Mouse (Mus musculus): Measurements from ENCODE around the gene Pikfyve. TPM values are rescaled to one million over a fixed set of nuclear protein-coding genes. Genes with fewer than 3 reads are reported as not detected.
"Not testable (repeated sequence)": the region's sequence is repeated elsewhere in the genome, so short reads cannot be mapped to it uniquely, and the experiment has no call there.

The Pikfyve gene
- total RNA-seq, 2 experiments from 2014 or later = 6.4 TPM

DNA sequence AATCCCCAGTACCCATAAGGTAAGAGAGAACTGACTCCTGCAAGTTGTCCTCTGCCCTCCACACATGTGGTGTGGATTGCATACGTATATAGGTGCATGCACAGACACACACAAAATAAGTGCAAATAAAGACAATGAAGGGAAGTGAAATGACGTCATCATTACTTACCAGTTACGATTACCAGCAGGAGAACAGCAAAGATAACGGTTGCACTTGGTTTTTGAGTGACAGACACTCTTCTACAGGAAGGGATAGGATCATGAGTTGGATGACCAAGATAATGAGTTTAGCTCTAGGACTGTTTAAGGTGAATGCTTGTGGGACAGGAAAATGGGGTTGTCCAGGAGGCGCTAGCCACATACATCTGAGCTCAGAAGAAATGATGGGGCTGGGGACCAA lies 5.0 kb upstream of the Pikfyve start:
- DNase-seq = no peak
- intact Hi-C loops (cut with DNase I) = no loop called here

GRCm38 (mm10) chr1:65183994-65184393 lies 2.5 kb upstream of the Pikfyve start:
- intact Hi-C loops (cut with DNase I) = no loop called here

GRCm38 (mm10) chr1:65185011-65185410 lies 1.5 kb upstream of the Pikfyve start:
- intact Hi-C loops (cut with DNase I) = no loop called here

More at GRCm38 (mm10) chr1:65183994-65184393, 2.5 kb upstream of the Pikfyve start:
- DNase-seq = no peak

GRCm38 (mm10) chr1:65185524-65186205 lies 818 bp upstream of the Pikfyve start:
- intact Hi-C loops (cut with DNase I) = no loop called here
- no peak for DNase-seq

More at GRCm38 (mm10) chr1:65185011-65185410, 1.5 kb upstream of the Pikfyve start:
- DNase-seq = no peak

DNA sequence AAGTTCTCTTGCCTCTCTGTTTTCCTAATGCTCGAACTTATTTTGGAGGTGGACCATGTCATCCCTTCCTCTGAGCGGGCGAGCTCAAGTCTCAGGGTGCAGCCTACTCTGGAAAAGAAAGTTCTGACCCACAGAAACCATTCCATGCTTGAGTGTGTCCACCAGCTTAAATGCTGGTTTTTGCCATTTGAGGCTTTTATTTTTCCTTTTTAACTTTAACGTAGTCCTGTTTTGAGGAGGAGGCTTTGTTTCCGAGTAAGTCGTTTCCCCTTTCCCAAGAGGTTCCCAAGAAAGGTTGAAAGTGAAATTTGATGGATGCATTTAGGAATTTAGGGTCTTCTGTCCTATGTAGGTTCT lies 569 bp downstream of the Pikfyve start:
- intact Hi-C loops (cut with DNase I) = no loop called here
- no peak for DNase-seq

DNA sequence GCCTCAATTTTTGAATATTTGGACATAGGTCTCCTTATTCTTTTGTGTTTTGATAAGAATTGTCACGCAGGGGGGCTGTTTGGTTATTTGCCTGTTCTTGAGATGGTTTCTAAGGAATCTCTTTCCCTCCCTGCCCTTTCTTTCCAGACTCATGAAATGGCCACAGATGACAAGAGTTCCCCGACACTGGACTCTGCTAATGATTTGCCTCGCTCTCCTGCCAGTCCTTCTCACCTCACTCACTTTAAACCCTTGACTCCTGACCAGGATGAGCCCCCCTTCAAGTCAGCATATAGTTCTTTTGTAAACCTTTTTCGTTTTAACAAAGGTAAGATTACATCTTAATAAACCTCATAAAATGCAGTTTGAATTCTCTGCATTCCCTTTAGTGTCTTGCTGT lies 3.7 kb downstream of the Pikfyve start:
- intact Hi-C loops (cut with DNase I) = no loop called here
- DNase-seq = no peak

DNA sequence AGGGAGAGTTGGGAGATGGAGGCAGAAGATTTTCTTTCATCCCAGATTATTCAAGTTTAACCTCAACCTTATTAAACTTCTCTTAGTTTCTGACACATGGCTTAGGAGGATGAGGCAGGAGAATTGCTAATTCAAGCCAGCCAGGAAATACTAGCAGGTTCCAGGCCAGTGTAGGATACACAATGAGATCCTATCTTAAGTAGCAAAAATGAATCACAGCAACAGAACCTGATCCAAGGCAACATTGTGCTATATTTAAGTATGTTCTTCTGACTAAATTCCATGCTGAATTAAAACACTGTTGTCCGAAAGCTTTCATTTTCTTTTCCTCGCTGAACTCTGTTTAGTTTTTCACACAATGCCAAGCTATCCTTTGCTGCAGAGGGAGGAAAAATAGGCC lies 6.7 kb downstream of the Pikfyve start:
- intact Hi-C loops (cut with DNase I) = no loop called here

GRCm38 (mm10) chr1:65198425-65198824 lies 11.9 kb downstream of the Pikfyve start:
- intact Hi-C loops (cut with DNase I) = no loop called here
- DNase-seq = no peak

More for the DNA sequence above, 6.7 kb downstream of the Pikfyve start:
- DNase-seq = no peak

DNA sequence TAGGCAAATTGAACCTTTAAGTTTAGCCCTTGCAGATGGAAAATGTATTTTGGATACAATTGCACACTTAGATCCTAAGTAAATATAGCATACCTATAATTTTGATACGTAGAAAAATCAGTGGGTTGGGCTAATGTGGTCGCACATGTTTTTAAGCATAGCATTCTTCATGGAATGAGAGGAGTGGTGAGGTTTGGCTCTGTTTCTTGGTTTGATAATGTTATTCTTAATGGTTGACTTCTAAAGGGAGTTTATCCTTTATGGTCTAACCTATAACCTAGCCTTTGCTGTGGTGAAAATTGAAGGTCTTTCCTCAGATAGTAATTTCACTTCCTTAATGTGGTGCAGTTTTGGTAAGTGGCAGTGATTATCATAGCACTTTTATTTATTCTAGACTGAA lies 12.4 kb downstream of the Pikfyve start:
- intact Hi-C loops (cut with DNase I) = no loop called here
- DNase-seq = no peak

DNA sequence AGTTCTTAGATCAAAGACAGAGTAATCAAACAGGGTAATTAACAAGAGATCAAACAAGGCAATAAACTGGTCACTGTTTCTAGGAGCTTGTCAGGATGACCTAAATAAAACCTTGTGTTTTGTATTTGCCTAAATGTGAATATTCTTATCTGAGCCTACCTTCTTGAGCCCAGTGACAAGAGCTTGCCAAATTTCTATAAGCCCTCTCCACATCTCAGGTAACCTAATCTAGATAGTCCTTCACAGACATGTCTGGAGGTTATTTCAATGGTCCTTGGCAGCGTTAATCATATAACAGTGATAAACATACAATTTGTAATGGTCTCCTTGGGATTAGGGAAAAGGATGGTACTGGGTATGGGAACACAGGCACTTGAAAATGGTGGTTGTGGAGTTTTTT lies 17.8 kb downstream of the Pikfyve start:
- intact Hi-C loops (cut with DNase I) = no loop called here
- no peak for DNase-seq

DNA sequence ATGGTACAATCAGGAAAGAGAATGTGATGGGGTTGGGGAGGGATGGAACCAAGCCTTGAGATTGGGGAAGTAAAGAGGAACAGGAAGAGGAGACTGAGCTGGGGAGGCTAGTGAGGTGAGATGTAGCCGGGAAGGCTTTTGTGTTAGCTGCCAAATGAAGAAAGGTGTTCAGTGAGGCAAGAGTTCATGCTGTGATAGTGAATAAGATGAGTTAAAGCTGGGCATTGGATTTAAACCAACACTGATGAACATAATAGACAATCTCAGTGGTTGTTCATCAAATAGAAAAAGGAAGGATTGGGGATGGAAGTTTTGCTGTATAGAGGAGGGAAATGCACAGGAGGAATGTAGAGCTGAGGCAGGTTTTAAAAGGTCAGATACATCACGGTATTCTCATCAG lies 26.7 kb downstream of the Pikfyve start:
- intact Hi-C loops (cut with DNase I) = no loop called here
- DNase-seq = no peak

DNA sequence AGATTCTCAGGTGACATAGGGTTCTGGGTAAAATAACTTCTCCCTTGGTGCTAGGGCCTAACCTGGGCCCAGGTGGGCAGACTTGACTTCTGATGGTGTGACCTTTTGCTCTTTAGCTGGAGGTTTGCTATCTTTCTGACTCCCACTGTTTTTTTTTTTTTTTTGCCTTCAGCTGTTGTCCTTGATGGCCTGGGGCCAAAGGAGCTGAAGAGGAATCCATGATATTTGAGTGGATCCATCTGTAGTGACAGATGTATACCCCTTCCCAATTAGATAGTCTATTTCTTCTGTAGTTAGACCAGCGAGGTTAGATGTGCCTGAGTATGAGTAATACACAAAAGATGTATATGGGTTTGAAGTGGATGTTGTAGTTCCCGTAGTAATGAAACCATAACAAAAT lies 31.1 kb downstream of the Pikfyve start:
- intact Hi-C loops (cut with DNase I) = no loop called here
- no peak for DNase-seq

- intact Hi-C loops (cut with DNase I) = no loop called here
- no peak for DNase-seq
Measured at GRCm38 (mm10) chr1:65217972-65218371, 31.5 kb downstream of the Pikfyve start.

DNA sequence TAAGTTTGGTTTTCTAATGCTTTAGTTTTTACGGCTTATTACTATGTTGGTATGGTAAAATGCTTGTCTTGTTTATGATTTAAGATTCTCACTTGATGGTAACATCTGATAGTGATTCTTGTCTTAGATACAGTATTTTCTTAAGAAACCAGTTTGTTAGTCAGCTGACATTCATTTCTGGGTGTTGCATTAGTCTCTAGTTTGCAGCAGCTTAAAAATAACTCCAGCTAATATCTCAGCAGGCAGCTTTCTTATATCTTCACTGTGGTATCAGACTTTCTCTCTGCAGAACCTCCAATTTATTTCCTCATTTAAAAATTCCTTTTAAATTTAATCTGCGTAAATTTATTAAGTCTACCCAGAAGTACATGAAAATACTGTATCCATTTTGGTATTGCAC lies 37.2 kb downstream of the Pikfyve start:
- intact Hi-C loops (cut with DNase I) = no loop called here
- no peak for DNase-seq

GRCm38 (mm10) chr1:65227681-65228080 lies 41.2 kb downstream of the Pikfyve start:
- intact Hi-C loops (cut with DNase I) = no loop called here
- no peak for DNase-seq

GRCm38 (mm10) chr1:65229768-65230167 lies 43.3 kb downstream of the Pikfyve start:
- DNase-seq; intact Hi-C loops (cut with DNase I): not testable (repeated sequence)

GRCm38 (mm10) chr1:65230566-65230965 lies 44.1 kb downstream of the Pikfyve start:
- no peak for DNase-seq
- intact Hi-C loops (cut with DNase I) = no loop called here

- intact Hi-C loops (cut with DNase I) = no loop called here
- no peak for DNase-seq
Measured at GRCm38 (mm10) chr1:65237712-65238111, 51.2 kb downstream of the Pikfyve start.

DNA sequence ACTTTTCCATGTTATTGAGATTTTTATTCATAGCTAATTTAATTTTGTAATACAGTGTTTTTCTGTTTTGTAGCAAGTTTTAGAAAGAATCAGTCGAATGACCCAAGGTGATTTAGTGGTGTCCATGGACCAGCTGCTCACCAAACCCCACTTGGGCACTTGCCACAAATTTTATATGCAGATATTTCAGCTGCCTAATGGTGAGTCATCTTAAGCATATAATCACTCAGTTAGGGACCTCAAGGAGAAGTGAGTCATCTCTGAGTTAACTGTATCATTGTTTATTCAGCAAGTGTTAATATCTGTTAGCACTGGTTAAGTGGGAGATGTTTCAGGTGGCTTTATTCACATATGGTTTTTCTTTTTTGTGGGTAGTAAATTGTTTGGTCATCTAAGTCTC lies 59.2 kb downstream of the Pikfyve start:
- intact Hi-C loops (cut with DNase I) = no loop called here
- no peak for DNase-seq

- DNase-seq = no peak
- intact Hi-C loops (cut with DNase I) = no loop called here
Measured at GRCm38 (mm10) chr1:65280461-65280860, 94.0 kb downstream of the Pikfyve start.

DNA sequence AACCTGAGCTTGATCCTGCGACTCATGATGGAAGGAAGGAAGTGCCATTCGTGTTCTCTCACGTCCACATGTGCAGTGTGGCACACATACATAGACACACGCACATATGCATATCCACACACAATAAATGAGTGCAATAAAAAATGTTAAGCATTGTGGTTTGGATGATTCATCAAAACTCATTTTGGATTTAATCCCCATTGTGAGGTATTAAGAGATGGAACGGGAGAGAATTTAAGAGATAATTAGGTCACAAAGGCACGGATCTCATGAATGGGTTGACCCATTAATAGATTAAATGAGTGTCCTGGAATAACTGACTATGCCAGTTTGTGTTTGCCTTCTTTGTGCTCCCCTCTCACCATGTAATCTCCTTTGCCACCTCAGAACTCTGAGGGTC lies 95.3 kb downstream of the Pikfyve start, which contains the start of gene Pth2r:
Pth2r (plus strand) TSS at position 301 of the 400 bp plus-strand sequence.
- no peak for DNase-seq
- intact Hi-C loops (cut with DNase I) = no loop called here

DNA sequence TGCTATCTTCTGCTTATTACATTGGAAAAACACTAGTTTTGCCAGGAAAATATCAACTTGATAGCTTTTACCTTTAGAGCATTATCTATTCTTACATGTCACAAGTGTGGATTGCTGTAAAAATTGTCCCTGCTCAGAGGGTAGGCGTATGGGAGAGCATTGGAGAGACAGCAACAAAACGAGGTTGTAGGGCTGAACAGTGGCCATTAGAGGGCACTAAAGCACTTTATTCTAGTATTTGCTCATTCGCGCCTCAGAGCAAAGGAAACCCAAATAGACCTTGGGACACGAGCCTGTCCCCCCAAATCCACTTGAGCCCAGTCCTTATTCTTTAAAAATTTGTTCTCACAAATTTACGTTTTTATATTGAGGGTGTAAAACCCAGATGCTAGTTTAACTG lies 96.3 kb downstream of the Pikfyve start:
- intact Hi-C loops (cut with DNase I) = no loop called here

GRCm38 (mm10) chr1:65308476-65308875 lies 122.0 kb downstream of the Pikfyve start:
- DNase-seq = no peak
- intact Hi-C loops (cut with DNase I) = no loop called here

More for the DNA sequence above, 96.3 kb downstream of the Pikfyve start:
- DNase-seq = no peak
